Mouse (Mus musculus): ENCODE measurements around the gene Zfp777. TPM values are rescaled to one million over a fixed set of nuclear protein-coding genes. Genes with fewer than 3 reads are reported as not detected.

Zfp777 gene
- 19.7 and 20.6 TPM in 2 replicates for polyA plus RNA-seq (2012; rRNA removed)

- peak; percentile 77 for DNase-seq
- H3K4me3 ChIP-seq (replicated peaks; ENCODE audit: extremely low read depth, low read depth, low read length): peak within 1 kb of the TSS; percentile 70
- 0 out of 2 replicates have a peak, but pooled peaks cover 2% of the 10 kb centered on the region for H3K4me1 ChIP-seq (ENCODE audit: control insufficient read depth, insufficient read depth, low read length)
- under 1% methylated on average over 82 of the region's 82 CpGs for WGBS
- TF ChIP-seq POLR2A (IDR thresholded peaks at IDR 0.05; ENCODE audit: borderline replicate concordance, extremely low read depth, low read depth, low read length) (0 out of 2 replicates have a peak, but pooled peaks have one; percentile 53), CTCF (IDR thresholded peaks at IDR 0.05; ENCODE audit: insufficient read depth, low read length) (peak; percentile 23; the same call in 1 of the 2 replicates)
These were observed at the start of gene Zfp777 for GRCm38 (mm10) chr6:48048426-48049272. Gene Zfp777, minus strand, starts transcription at chr6:48048911.

- TF ChIP-seq CTCF (IDR thresholded peaks at IDR 0.05; ENCODE audit: insufficient read depth, low read length) (no peak), POLR2A (IDR thresholded peaks at IDR 0.05; ENCODE audit: borderline replicate concordance, extremely low read depth, low read depth, low read length) (no peak)
- no peak for DNase-seq
- peaks cover 12% of the 10 kb centered on the region for H3K4me1 ChIP-seq (ENCODE audit: control insufficient read depth, insufficient read depth, low read length)
- no peak overlapping the region for H3K4me3 ChIP-seq (replicated peaks; ENCODE audit: extremely low read depth, low read depth, low read length)
- WGBS: 39% methylated on average over 14 of the region's 14 CpGs
These were observed 38.4 kb upstream of the Zfp777 start for GRCm38 (mm10) chr6:48086957-48087715.

GRCm38 (mm10) chr6:48086471-48086878 lies 37.8 kb upstream of the Zfp777 start, which contains the start of gene Zfp746:
Gene Zfp746, minus strand, starts transcription at chr6:48086593.
- 2% methylated on average over 53 of the region's 53 CpGs for WGBS
- peaks cover 12% of the 10 kb centered on the region for H3K4me1 ChIP-seq (ENCODE audit: control insufficient read depth, insufficient read depth, low read length)
- TF ChIP-seq CTCF (IDR thresholded peaks at IDR 0.05; ENCODE audit: insufficient read depth, low read length) (peak; percentile 44; the same call in 1 of the 2 replicates), POLR2A (IDR thresholded peaks at IDR 0.05; ENCODE audit: borderline replicate concordance, extremely low read depth, low read depth, low read length) (peak; percentile 69; the same call in 1 of the 2 replicates)
- DNase-seq: peak; percentile 95
- peak within 1 kb of the TSS; percentile 63 for H3K4me3 ChIP-seq (replicated peaks; ENCODE audit: extremely low read depth, low read depth, low read length)

- WGBS: 3% methylated on average over 71 of the region's 72 CpGs
- H3K4me3 ChIP-seq (replicated peaks; ENCODE audit: extremely low read depth, low read depth, low read length): peak overlapping the region; percentile 63
- no peak for TF ChIP-seq CTCF (IDR thresholded peaks at IDR 0.05; ENCODE audit: insufficient read depth, low read length)
- TF ChIP-seq POLR2A (IDR thresholded peaks at IDR 0.05; ENCODE audit: borderline replicate concordance, extremely low read depth, low read depth, low read length): no peak
- peak; percentile 76 for DNase-seq
- peaks cover 12% of the 10 kb centered on the region for H3K4me1 ChIP-seq (ENCODE audit: control insufficient read depth, insufficient read depth, low read length)
These were observed 37.1 kb upstream of the Zfp777 start for GRCm38 (mm10) chr6:48085521-48086404.

GRCm38 (mm10) chr6:48083733-48084191 lies 35.1 kb upstream of the Zfp777 start:
- WGBS: 52% methylated on average over 6 of the region's 6 CpGs
- H3K4me3 ChIP-seq (replicated peaks; ENCODE audit: extremely low read depth, low read depth, low read length): no peak overlapping the region
- H3K4me1 ChIP-seq (ENCODE audit: control insufficient read depth, insufficient read depth, low read length): peaks cover 12% of the 10 kb centered on the region
- TF ChIP-seq POLR2A (IDR thresholded peaks at IDR 0.05; ENCODE audit: borderline replicate concordance, extremely low read depth, low read depth, low read length): no peak
- TF ChIP-seq CTCF (IDR thresholded peaks at IDR 0.05; ENCODE audit: insufficient read depth, low read length): no peak
- no peak for DNase-seq

- peaks cover 12% of the 10 kb centered on the region for H3K4me1 ChIP-seq (ENCODE audit: control insufficient read depth, insufficient read depth, low read length)
- WGBS: 99% methylated on average over 3 of the region's 3 CpGs
- no peak overlapping the region for H3K4me3 ChIP-seq (replicated peaks; ENCODE audit: extremely low read depth, low read depth, low read length)
- DNase-seq: no peak
- no peak for TF ChIP-seq POLR2A (IDR thresholded peaks at IDR 0.05; ENCODE audit: borderline replicate concordance, extremely low read depth, low read depth, low read length)
- no peak for TF ChIP-seq CTCF (IDR thresholded peaks at IDR 0.05; ENCODE audit: insufficient read depth, low read length)
These were observed 33.2 kb upstream of the Zfp777 start for GRCm38 (mm10) chr6:48081952-48082351.

GRCm38 (mm10) chr6:48081021-48081420 lies 32.3 kb upstream of the Zfp777 start:
- WGBS: 93% methylated on average over 5 of the region's 5 CpGs
- Histone ChIP-seq H3K4me1 (ENCODE audit: control insufficient read depth, insufficient read depth, low read length) (peaks cover 12% of the 10 kb centered on the region), H3K4me3 (replicated peaks; ENCODE audit: extremely low read depth, low read depth, low read length) (no peak overlapping the region)
- no peak for TF ChIP-seq POLR2A (IDR thresholded peaks at IDR 0.05; ENCODE audit: borderline replicate concordance, extremely low read depth, low read depth, low read length)
- TF ChIP-seq CTCF (IDR thresholded peaks at IDR 0.05; ENCODE audit: insufficient read depth, low read length): no peak
- DNase-seq: no peak

- TF ChIP-seq POLR2A (IDR thresholded peaks at IDR 0.05; ENCODE audit: borderline replicate concordance, extremely low read depth, low read depth, low read length) (no peak), CTCF (IDR thresholded peaks at IDR 0.05; ENCODE audit: insufficient read depth, low read length) (no peak)
- no peak for DNase-seq
- Histone ChIP-seq H3K4me1 (ENCODE audit: control insufficient read depth, insufficient read depth, low read length) (peaks cover 3% of the 10 kb centered on the region; the same call in 1 of the 2 replicates), H3K4me3 (replicated peaks; ENCODE audit: extremely low read depth, low read depth, low read length) (no peak overlapping the region)
- 43% methylated on average over 5 of the region's 5 CpGs for WGBS
These were observed 24.6 kb upstream of the Zfp777 start for GRCm38 (mm10) chr6:48073316-48073715.

All from lung, adult 2 months (tissue).